Mouse (Mus musculus) hindbrain, embryonic 10.5 days (tissue): ENCODE results near the gene Myoz1. TPM values are rescaled to one million over a fixed set of nuclear protein-coding genes. Genes with fewer than 3 reads are reported as not detected.
"Not testable (repeated sequence)": the region's sequence is repeated elsewhere in the genome, so short reads cannot be mapped to it uniquely, and the experiment has no call there.

ENCODE experiments used
- DNase-seq: peaks from one replicate; pipeline ENCODE4 v3.0.0-alpha.2; 2017; ENCODE audit warnings: low spot score
- H3K27ac ChIP-seq: fragments of 300-500 bp; sonication (generic); 2 replicates; pipeline ENCODE4 v1.5.1; 2016; ENCODE audit warnings: mild to moderate bottlenecking, moderate library complexity
- H3K27me3 ChIP-seq: fragments of 300-500 bp; sonication (generic); 2 replicates; pipeline ENCODE4 v1.6.1; 2016; ENCODE audit warnings: mild to moderate bottlenecking; ENCODE audit not compliant: poor library complexity, insufficient read depth, severe bottlenecking
- H3K36me3 ChIP-seq: fragments of 300-500 bp; sonication (generic); 2 replicates; pipeline ENCODE4 v1.6.1; 2016; ENCODE audit warnings: mild to moderate bottlenecking, moderate library complexity
- H3K4me1 ChIP-seq: fragments of 300-500 bp; sonication (generic); replicated peaks from 2 replicates; pipeline ENCODE4 v1.6.1; 2016; ENCODE audit warnings: mild to moderate bottlenecking
- H3K4me3 ChIP-seq: fragments of 300-500 bp; sonication (generic); 2 replicates; pipeline ENCODE4 v1.5.1; 2016; ENCODE audit warnings: mild to moderate bottlenecking, moderate library complexity
- H3K9me3 ChIP-seq: fragments of 300-500 bp; sonication (generic); 2 replicates; pipeline ENCODE4 v1.6.1; 2016; ENCODE audit warnings: mild to moderate bottlenecking, moderate library complexity
- WGBS: fragments of 180-500 bp; shearing (Covaris S2); methylation state at CpG from one replicate; pipeline ENCODE4 v1.1.7; 2016; 5-methylcytosine and 5-hydroxymethylcytosine counted together
- polyA plus RNA-seq: library from polyadenylated mRNA; unstranded; fragments of >200 nt; fragmentation: Nextera tagmentation; extraction: Ambion mirVana; gene quantifications from 2 replicates; pipeline ENCODE4 v1.2.1, GENCODE M21; 2016

Myoz1 gene
- 0.27 and 0.51 TPM in 2 replicates for polyA plus RNA-seq

DNA sequence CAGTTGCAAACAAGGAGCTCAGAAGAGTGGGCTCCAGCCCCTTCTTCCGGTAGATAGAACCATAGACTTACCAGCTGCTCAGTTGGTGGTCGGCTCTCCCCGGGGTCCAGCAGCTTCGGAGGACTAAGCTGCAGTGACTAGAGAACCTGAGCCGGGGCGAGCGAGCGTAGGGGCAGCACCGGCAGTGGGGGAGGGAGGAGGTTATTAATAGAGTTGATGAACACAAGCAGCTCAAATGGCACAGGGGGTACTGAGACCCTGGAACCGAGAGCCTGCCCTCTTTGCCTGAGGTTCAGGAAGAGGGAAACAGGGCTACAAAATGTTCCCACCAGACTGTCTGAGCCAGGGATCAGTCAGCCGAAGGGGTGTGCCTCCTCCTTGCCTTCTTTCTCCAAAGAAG, at the start of gene Myoz1:
TSS of gene Myoz1 (minus strand) at position 180 of the 400 bp plus-strand sequence.
- Histone ChIP-seq H3K27ac (no peak within 1 kb of the TSS), H3K4me3 (no peak within 1 kb of the TSS), H3K9me3 (no peaks in the 10 kb centered on the region), H3K36me3 (no peaks in the 10 kb centered on the region), H3K4me1 (peaks cover 20% of the 10 kb centered on the region), H3K27me3 (no peaks in the 10 kb centered on the region)
- no peak for DNase-seq
- WGBS: 44% methylated on average over 11 of the region's 11 CpGs

DNA sequence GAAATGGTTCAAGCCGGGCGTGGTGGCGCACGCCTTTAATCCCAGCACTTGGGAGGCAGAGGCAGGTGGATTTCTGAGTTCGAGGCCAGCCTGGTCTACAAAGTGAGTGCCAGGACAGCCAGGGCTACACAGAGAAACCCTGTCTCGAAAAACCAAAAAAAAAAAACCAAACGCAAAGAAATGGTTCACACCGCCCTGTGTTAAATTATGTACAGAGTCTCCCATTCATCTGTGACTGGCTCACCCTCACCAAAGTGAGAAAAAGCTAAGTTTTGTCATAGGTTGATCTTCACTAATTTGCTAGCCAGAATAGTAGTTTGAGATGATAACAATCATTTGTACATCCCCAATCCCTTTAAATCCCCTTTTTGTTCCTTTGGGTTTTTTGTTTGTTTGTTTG, 47.1 kb upstream of the Myoz1 start:
- WGBS: 11% methylated on average over 8 of the region's 8 CpGs

DNA sequence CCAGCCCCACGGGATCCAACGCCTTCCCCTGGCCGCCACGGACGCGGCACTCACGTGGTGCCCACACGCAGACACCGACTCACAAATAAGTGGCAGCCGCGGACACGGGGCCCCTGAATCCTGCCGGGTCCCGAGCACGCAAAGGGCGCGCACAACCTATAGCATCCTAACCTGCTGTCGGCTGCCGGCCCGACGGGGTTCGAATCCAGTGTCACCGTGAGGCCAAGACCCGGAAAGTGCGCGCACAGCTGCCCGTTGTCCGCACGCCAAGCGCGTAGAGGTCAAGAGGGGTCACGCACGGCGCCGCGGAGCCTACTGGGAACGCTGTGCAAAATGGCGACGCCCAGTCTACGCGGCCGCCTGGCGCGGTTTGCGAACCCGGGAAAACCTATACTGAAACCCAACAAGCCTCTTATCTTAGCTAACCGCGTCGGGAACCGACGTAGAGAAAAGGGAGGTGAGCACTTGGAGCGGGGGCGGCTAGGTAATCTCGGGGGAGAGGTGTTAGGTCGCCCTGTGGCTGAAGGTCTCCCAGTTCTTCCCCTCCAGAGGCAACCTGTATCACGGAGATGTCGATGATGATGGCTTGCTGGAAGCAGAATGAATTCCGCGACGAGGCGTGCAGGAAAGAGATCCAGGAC, 46.5 kb upstream of the Myoz1 start, which contains the start of gene Chchd1:
TSS of gene Chchd1 (plus strand) at position 266 of the 641 bp plus-strand sequence.
- peaks cover 50% of the 10 kb centered on the region for H3K36me3 ChIP-seq
- no peaks in the 10 kb centered on the region for H3K9me3 ChIP-seq
- H3K4me3 ChIP-seq: peak within 1 kb of the TSS; percentile 67
- under 1% methylated on average over 61 of the region's 61 CpGs for whole genome bisulfite sequencing
- H3K27me3 ChIP-seq: no peaks in the 10 kb centered on the region
- H3K27ac ChIP-seq: peak within 1 kb of the TSS; percentile 95
- DNase-seq: peak; percentile 92
- peaks cover 35% of the 10 kb centered on the region for H3K4me1 ChIP-seq

More for the DNA sequence above, 47.1 kb upstream of the Myoz1 start:
- Histone ChIP-seq H3K4me1 (peaks cover 35% of the 10 kb centered on the region), H3K36me3 (peaks cover 44% of the 10 kb centered on the region), H3K4me3 (peak overlapping the region; percentile 67), H3K27ac (peak overlapping the region; percentile 95)
- H3K9me3 ChIP-seq, DNase-seq, H3K27me3 ChIP-seq: not testable (repeated sequence)

DNA sequence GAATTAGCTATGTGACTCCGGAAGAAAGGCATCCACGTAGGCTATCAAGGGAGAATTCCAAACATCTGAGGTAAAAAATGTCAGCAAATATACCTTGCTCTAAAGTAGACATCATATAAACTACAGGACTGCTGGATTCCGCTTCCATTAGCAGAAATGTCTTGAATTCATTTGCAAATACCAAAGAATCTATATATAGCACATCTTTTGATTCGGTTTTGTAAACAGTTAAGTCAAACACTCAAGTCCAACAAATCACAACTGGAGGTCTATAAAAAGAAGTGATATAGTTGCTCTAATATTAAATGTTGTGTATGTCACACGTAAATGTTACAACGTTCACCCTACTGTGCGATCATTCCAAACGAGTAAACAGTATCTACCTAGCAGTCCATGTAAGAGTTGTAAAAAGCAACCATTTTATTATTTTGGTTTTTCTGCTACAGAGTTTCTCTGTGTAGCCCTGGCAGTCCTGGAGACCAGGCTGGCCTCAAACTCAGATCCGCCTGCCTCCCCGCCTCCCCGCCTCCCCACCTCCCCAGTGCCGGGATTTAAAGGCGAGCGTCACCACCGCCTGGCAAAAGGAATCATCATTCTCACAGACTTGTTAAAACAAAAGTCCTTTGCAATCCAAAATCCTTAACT, 45.9 kb upstream of the Myoz1 start:
- Histone ChIP-seq H3K36me3 (peaks cover 53% of the 10 kb centered on the region), H3K27me3 (no peaks in the 10 kb centered on the region), H3K9me3 (no peaks in the 10 kb centered on the region), H3K4me3 (peak overlapping the region; percentile 67), H3K4me1 (peaks cover 41% of the 10 kb centered on the region), H3K27ac (peak overlapping the region; percentile 95)
- 17% methylated on average over 15 of the region's 15 CpGs for WGBS
- no peak for DNase-seq

DNA sequence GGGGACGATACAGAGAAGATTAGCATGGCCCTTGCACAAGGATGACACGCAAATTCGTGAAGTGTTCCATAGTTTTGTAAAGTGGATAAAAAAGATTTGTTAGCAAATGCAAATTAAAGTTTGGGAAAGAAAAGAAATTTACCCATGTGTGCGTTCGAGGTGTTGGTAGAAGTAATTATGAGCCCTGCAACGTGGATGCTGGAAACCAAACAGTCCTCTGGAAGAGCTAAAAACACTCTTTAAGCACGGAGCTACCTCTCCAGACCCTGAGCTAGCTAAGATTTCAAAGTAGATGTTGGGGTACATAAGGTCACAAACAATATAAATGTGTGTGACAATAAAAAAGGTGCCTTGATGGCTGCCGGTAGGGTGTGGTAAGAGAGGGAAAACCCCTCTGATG, 45.2 kb upstream of the Myoz1 start:
- peaks cover 48% of the 10 kb centered on the region for H3K4me1 ChIP-seq
- DNase-seq: no peak
- no peaks in the 10 kb centered on the region for H3K27me3 ChIP-seq
- H3K36me3 ChIP-seq: peaks cover 53% of the 10 kb centered on the region
- H3K9me3 ChIP-seq: no peaks in the 10 kb centered on the region
- no peak overlapping the region for H3K27ac ChIP-seq
- peak overlapping the region; percentile 67; the same call in 1 of the 2 replicates for H3K4me3 ChIP-seq
- WGBS: 86% methylated on average over 8 of the region's 8 CpGs

DNA sequence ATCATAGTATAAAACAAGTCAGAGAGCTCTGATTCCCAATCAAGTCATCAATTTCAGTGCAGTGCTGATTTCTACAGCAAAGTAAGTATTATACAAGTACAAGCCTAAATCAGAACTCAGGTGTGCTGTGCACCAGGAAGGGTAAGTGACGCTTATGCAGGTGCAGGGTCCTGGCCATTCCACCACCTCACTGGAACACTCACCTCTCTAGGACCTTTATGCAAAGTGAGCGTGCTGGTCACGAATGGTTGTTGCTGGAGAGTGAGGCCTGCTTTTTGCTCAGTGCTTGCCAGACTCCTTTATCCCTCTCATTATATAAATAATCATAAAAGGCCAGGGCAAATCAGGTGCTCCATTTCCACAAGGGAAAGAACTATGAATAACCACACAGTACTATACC, 44.0 kb upstream of the Myoz1 start:
- Histone ChIP-seq H3K4me1 (peaks cover 60% of the 10 kb centered on the region), H3K27me3 (no peaks in the 10 kb centered on the region), H3K4me3 (no peak overlapping the region), H3K27ac (no peak overlapping the region), H3K9me3 (no peaks in the 10 kb centered on the region), H3K36me3 (peaks cover 47% of the 10 kb centered on the region)
- no peak for DNase-seq
- WGBS: 90% methylated on average over 3 of the region's 3 CpGs

DNA sequence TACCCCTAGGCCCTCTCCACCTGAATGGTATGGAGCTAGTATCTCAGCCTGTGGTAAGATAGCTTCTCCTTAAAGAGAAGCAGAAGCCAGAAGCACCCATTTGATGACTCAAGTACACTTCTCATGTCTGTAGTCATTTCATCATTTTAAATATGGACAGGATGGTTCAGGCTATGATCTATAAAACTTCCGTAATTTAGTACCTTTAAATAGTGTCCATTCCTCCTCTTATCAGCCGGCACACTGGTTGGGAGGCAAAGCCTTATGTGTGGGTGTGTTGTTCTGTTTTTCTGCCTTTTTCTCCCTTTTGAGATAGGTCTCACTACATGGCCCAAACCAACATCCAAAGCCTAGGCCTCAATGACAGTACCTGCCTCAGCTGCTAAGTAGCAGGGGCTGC, 42.2 kb upstream of the Myoz1 start:
- peaks cover 43% of the 10 kb centered on the region for H3K36me3 ChIP-seq
- 88% methylated on average over 2 of the region's 2 CpGs for WGBS
- no peaks in the 10 kb centered on the region for H3K27me3 ChIP-seq
- H3K9me3 ChIP-seq: no peaks in the 10 kb centered on the region
- peaks cover 62% of the 10 kb centered on the region for H3K4me1 ChIP-seq
- no peak overlapping the region for H3K27ac ChIP-seq
- DNase-seq: no peak
- no peak overlapping the region for H3K4me3 ChIP-seq

DNA sequence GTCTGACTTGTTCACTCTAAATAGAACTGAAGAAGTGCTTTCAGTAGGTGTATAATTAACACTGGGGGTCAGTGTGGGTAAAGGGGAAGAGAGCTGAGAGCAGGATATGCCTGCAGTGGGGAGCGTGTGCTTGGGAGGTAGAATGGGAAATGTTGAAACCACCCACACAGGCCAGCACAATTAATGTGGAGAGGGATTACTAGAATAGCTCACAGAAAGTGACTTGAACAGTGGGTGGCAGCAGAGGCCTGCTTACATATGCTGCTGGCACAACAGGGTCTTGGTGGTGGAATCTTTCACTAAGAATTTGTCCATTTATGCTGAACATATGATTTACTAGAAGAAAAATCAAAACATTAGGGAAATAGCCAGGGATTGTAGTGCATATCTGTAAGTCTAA, 40.6 kb upstream of the Myoz1 start:
- H3K36me3 ChIP-seq: peaks cover 59% of the 10 kb centered on the region
- H3K27ac ChIP-seq: no peak overlapping the region
- 24% methylated on average over 1 of the region's 1 CpGs for WGBS
- no peaks in the 10 kb centered on the region for H3K9me3 ChIP-seq
- H3K27me3 ChIP-seq: no peaks in the 10 kb centered on the region
- H3K4me3 ChIP-seq: peak overlapping the region; percentile 93
- DNase-seq: peak; percentile 27
- peaks cover 59% of the 10 kb centered on the region for H3K4me1 ChIP-seq

DNA sequence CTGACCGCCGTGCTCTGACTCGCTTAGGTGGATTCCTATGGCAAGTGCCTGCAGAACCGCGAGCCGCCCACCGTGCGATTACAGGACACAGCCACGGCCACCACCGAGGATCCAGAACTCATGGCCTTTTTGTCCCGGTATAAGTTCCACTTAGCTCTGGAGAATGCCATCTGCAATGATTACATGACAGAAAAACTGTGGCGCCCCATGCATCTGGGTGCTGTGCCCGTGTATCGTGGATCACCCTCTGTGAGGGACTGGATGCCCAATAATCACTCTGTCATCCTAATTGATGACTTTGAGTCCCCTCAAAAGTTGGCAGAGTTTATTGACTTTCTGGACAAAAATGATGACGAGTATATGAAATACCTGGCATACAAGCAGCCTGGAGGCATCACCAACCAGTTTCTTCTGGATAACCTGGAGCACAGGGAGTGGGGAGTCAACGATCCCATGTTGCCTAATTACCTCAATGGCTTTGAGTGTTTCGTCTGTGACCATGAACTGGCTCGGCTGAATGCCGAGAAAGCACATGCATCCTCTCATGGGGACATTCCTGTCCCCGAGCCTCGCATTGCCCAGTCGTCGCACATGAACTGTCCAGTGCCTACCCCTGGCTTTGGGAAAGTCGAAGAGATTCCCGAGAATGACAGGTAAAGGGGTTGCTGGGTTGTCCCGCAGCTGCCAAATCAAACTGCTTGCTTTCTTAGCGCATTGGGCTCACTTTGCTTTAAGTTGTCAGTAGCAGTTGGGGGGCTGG, 39.6 kb upstream of the Myoz1 start:
- DNase-seq: no peak
- WGBS: 15% methylated on average over 27 of the region's 27 CpGs
- Histone ChIP-seq H3K9me3 (no peaks in the 10 kb centered on the region), H3K27me3 (no peaks in the 10 kb centered on the region), H3K36me3 (peaks cover 69% of the 10 kb centered on the region), H3K27ac (peak overlapping the region; percentile 97), H3K4me1 (peaks cover 51% of the 10 kb centered on the region), H3K4me3 (peak overlapping the region; percentile 93)

DNA sequence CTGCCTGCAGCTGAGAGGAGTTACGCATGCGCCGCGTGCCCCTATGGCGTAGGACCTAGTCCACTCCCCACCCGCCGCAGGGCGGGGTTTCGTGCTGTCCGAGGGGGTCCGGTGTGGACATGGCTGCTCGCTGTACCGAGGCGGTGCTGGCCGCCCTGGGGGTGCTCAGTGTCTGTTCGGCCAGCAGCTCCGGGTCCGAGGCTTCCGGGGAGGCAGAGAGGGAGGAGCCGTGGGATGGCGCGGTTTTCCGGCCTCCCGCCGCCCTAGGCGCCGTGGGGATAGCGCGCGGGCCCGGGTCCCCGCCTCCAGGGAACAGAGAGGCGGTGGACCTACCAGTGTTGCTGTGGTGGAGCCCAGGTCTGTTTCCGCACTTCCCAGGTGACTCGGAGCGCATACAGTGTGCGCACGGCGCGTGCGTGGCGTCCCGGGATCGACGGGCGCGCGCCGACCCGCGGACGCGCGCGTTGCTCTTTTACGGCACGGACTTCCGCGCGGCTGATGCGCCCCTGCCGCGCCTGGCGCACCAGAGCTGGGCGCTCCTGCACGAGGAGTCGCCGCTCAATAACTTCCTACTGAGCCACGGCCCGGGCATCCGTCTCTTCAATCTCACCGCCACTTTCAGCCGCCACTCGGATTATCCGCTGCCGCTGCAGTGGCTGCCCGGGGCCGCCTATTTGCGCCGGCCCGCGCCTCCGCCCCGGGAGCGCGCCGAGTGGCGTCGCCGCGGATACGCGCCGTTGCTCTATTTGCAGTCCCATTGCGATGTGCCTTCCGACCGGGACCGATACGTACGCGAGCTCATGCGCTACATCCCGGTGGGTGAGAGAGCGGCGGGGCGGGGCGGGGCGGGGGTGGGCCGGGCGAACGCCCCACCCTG, 38.8 kb upstream of the Myoz1 start, which contains the start of gene Fut11:
TSS of gene Fut11 (plus strand) at position 85 of the 877 bp plus-strand sequence.
- Histone ChIP-seq H3K9me3 (no peaks in the 10 kb centered on the region), H3K27me3 (no peaks in the 10 kb centered on the region), H3K4me3 (peak within 1 kb of the TSS; percentile 93), H3K4me1 (peaks cover 45% of the 10 kb centered on the region), H3K27ac (peak within 1 kb of the TSS; percentile 97), H3K36me3 (peaks cover 71% of the 10 kb centered on the region)
- peak; percentile 88 for DNase-seq
- under 1% methylated on average over 111 of the region's 111 CpGs for WGBS

DNA sequence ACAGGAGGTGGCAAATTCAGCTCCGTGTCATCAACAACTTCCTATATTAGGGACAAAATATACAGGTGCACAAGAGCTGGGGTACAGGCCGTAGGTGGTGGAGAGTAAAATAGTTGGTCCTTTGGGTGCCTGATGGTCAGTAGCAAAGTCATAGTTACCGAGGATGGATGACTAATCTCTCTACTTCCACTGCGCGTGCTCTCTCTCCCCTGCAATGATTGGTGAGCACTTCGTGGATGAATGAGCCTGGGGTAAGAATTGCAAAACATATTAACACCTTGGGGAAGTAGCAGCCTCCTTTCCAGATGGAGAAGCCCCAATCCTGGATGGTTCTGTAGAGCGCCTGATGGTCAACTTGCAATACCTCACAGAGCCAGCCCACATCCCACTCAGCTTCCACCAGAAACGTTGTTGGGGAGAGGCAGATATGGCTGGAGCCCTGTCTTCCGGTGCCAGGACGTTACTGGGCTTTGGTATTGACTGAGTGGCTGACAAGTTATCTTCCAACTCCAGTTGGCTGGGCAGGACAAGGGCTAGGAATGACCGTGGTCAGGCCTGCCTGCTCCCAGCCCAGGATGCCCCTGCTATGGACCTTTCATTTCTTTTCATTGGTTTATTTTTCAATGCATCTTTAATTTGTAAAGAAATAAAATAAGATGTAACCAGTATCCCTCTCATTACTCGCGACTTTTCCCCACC, 38.0 kb upstream of the Myoz1 start:
- Histone ChIP-seq H3K9me3 (no peaks in the 10 kb centered on the region), H3K4me1 (peaks cover 45% of the 10 kb centered on the region), H3K27ac (peak overlapping the region; percentile 97), H3K27me3 (no peaks in the 10 kb centered on the region), H3K4me3 (peak overlapping the region; percentile 93), H3K36me3 (peaks cover 71% of the 10 kb centered on the region)
- WGBS: 50% methylated on average over 13 of the region's 13 CpGs
- DNase-seq: no peak
